In the genomic region with DNA sequence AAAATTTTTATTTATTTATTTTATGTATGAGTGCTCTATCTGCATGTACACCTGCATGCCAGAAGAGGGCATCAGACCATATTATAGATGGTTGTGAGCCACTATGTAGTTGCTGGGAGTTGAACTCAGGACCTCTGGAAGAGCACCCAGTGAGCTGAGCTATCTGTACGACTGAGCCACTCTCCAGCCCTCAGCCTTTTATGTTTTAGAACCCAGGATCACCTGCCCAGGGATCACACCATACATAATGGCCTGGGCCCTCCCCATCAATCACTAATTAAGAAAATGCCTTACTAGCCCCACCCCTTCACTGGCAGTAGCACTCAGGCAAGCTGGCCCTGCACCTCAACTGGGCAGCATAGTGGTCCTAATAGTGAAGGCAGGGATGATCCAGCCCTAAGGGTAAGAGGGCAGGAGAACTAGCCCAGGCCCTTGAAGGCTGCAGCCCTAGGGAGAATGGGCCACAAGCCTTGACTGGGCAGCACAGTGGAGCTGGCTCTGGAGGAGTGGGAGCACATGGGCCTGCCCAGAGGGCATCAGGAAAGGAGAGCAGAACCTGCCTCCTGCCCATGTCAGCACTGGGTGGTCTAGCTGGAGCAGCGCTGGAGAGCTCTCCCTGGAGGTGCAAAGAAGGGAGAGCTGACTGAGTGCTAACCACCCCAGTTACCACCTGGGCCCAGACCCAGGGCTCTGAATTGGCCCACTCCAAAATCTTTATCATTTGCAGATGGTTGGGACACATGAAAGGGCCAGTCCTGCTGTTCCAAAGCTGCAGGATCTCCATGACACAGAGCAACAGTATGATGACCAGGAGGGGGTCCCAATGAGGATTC, we compare ENCODE assay signal across 13 mouse cellular contexts. TPM values are rescaled to one million over a fixed set of nuclear protein-coding genes. Genes with fewer than 3 reads are reported as not detected.
DNase-seq lines count a peak whose midpoint lies in the region; ATAC-seq and TF ChIP-seq lines count a peak whose summit lies in the region.
"Had no signal": no experiment of that assay in that cellular context is flagged by ENCODE, and none has a peak within 500 bp of the region (broad histone marks: within the 10 kb centered on the region; RNA-seq: fewer than 3 reads in every experiment).

No protein-coding gene starts in this region.

- no peak overlapping the region for H3K4me3 ChIP-seq in heart, embryonic 11.5 days (ENCODE audit: low read depth, low read length)
- no peak overlapping the region for H3K4me3 ChIP-seq in liver, embryonic 14.5 days (ENCODE audit: insufficient read depth in 1 of 2, low read depth in 2 of 2, low read length in 2 of 2)
- H3K4me3 ChIP-seq in hindbrain, embryonic 14.5 days (replicated peaks; ENCODE audit: low read length), result no peak overlapping the region

- no peak overlapping the region for H3K4me2 ChIP-seq in heart, embryonic 11.5 days
- no peak overlapping the region for H3K4me2 ChIP-seq in liver, embryonic 14.5 days (ENCODE audit: low read depth)
- no peak overlapping the region for H3K4me2 ChIP-seq in hindbrain, embryonic 14.5 days (replicated peaks)

- no peak for TF ChIP-seq EP300 in liver, embryonic 14.5 days (IDR thresholded peaks at IDR 0.05; ENCODE audit: low read depth)

- no peaks in the 10 kb centered on the region for H3K36me3 ChIP-seq in heart, embryonic 11.5 days (ENCODE audit: control insufficient read depth, insufficient read depth, low read length)
- no peaks in the 10 kb centered on the region for H3K36me3 ChIP-seq in liver, embryonic 14.5 days (replicated peaks; ENCODE audit: control insufficient read depth, insufficient read depth, low read depth)
- no peaks in the 10 kb centered on the region for H3K36me3 ChIP-seq in hindbrain, embryonic 14.5 days (replicated peaks; ENCODE audit: control insufficient read depth, insufficient read depth)
- H3K36me3 ChIP-seq: heart, embryonic 15.5 days; liver, embryonic 15.5 days had no signal

- intact Hi-C loops in left cerebral cortex, postnatal 4 days (cut with DNase I), result no loop called here

- DNase-seq in heart, adult 11 months, result no peak
- no peak for DNase-seq in liver, embryonic 14.5 days (ENCODE audit: low read depth in 3 of 3, low spot score in 3 of 3)
- DNase-seq in liver (no peak), NIH3T3 (ENCODE audit: low read depth) (peak; percentile 22)
- no peak for DNase-seq in hindbrain, embryonic 14.5 days (ENCODE audit: low spot score)
- no peak for DNase-seq in left cerebral cortex, postnatal 4 days
- no peak for DNase-seq in layer of hippocampus, postnatal 10 days (ENCODE audit: low spot score in 2 of 2)

- no peak overlapping the region for H3K9ac ChIP-seq in heart, embryonic 11.5 days (ENCODE audit: low read depth, low read length)
- H3K9ac ChIP-seq in liver, embryonic 14.5 days (replicated peaks), result no peak overlapping the region
- H3K9ac ChIP-seq in hindbrain, embryonic 14.5 days, result no peak overlapping the region

- peaks cover 3% of the 10 kb centered on the region; the same call in 1 of the 2 replicates for H3K9me3 ChIP-seq in heart, embryonic 11.5 days (replicated peaks; ENCODE audit: control insufficient read depth, low read length)
- no peaks in the 10 kb centered on the region for H3K9me3 ChIP-seq in liver, embryonic 14.5 days (ENCODE audit: control insufficient read depth, low read length)
- 0 out of 2 replicates have a peak, but pooled peaks cover 3% of the 10 kb centered on the region for H3K9me3 ChIP-seq in hindbrain, embryonic 14.5 days (ENCODE audit: control insufficient read depth, low read length)
- H3K9me3 ChIP-seq: heart, embryonic 15.5 days; liver, embryonic 15.5 days had no signal

- H3K4me1 ChIP-seq in heart, embryonic 11.5 days (ENCODE audit: control insufficient read depth, insufficient read depth, low read length), result no peaks in the 10 kb centered on the region; the same call in 1 of the 2 replicates
- no peaks in the 10 kb centered on the region for H3K4me1 ChIP-seq in liver, embryonic 14.5 days (replicated peaks; ENCODE audit: control insufficient read depth in 2 of 2, insufficient read depth in 2 of 2, low read length in 1 of 2)
- no peaks in the 10 kb centered on the region for H3K4me1 ChIP-seq in hindbrain, embryonic 14.5 days (replicated peaks; ENCODE audit: control insufficient read depth, insufficient read depth, low read length)

- H3K27me3 ChIP-seq in heart, embryonic 11.5 days (ENCODE audit: control insufficient read depth, insufficient read depth, low read length), result no peaks in the 10 kb centered on the region; the same call in 1 of the 2 replicates
- no peaks in the 10 kb centered on the region for H3K27me3 ChIP-seq in liver, embryonic 14.5 days (ENCODE audit: control insufficient read depth, insufficient read depth, low read length)
- no peaks in the 10 kb centered on the region for H3K27me3 ChIP-seq in hindbrain, embryonic 14.5 days (ENCODE audit: control insufficient read depth, insufficient read depth, low read length)
- H3K27me3 ChIP-seq: heart, embryonic 15.5 days had no signal

- WGBS in heart, embryonic 11.5 days (ENCODE audit: insufficient replicate concordance), result 80% methylated on average over 2 of the region's 2 CpGs
- WGBS in liver, embryonic 14.5 days (ENCODE audit: insufficient replicate concordance), result 58% methylated on average over 2 of the region's 2 CpGs
- 69% methylated on average over 2 of the region's 2 CpGs for WGBS in hindbrain, embryonic 14.5 days

- TF ChIP-seq CTCF in liver, embryonic 14.5 days (IDR thresholded peaks at IDR 0.05; ENCODE audit: low read depth), result no peak

- H3K27ac ChIP-seq in heart, embryonic 11.5 days (ENCODE audit: low read depth, low read length), result no peak overlapping the region
- no peak overlapping the region for H3K27ac ChIP-seq in liver, embryonic 14.5 days
- no peak overlapping the region for H3K27ac ChIP-seq in hindbrain, embryonic 14.5 days
- H3K27ac ChIP-seq: heart, embryonic 15.5 days; left cerebral cortex, adult 2 months; liver, embryonic 15.5 days had no signal

- ATAC-seq in heart, embryonic 11.5 days (replicated peaks; ENCODE audit: insufficient number of reproducible peaks, low FRiP score, low TSS enrichment), result 0 out of 2 replicates have a peak, but pooled peaks have one; percentile 50
- ATAC-seq in liver, embryonic 14.5 days (ENCODE audit: insufficient read depth), result 0 out of 2 replicates have a peak, but pooled peaks have one; percentile 8
- ATAC-seq in hindbrain, embryonic 14.5 days (ENCODE audit: low FRiP score), result peak; percentile 31; the same call in 1 of the 2 replicates

RNA-seq across cellular contexts. Expression of gene 2410004P03Rik, which starts 0.8 kb away (rescaled TPM):
- 0.64 and 0.66 TPM in 2 replicates for polyA plus RNA-seq in heart, embryonic 11.5 days (2014; fragmentation: Nextera tagmentation; extraction: Ambion mirVana)
- polyA plus RNA-seq in liver, embryonic 14.5 days (2012; rRNA removed), result 0.02 and 0.05 TPM in 2 replicates
- 0.03 TPM in 1 of 2 replicates, not detected in the other for polyA plus RNA-seq in liver, embryonic 14.5 days (2014; fragmentation: Nextera tagmentation; extraction: Ambion mirVana)
- polyA plus RNA-seq in hindbrain, embryonic 14.5 days (2014; fragmentation: Nextera tagmentation; extraction: Ambion mirVana), result 7.7 and 8.2 TPM in 2 replicates
- total RNA-seq in left cerebral cortex, postnatal 4 days (2021), result 1 to 10 TPM; 1.2 to 2.4 TPM
- total RNA-seq in layer of hippocampus, postnatal 10 days (2021), result 1 to 10 TPM; 2.6 to 3.5 TPM
- total RNA-seq: adrenal gland, postnatal 4 days; gastrocnemius, postnatal 36 days had no signal
- polyA plus RNA-seq: liver, embryonic 15.5 days had no signal

RNA-seq across cellular contexts. Expression of gene Pqlc3, which starts 12.1 kb away (rescaled TPM):
- polyA plus RNA-seq in heart, embryonic 11.5 days (2014; fragmentation: Nextera tagmentation; extraction: Ambion mirVana), result 4.2 and 5.1 TPM in 2 replicates
- polyA plus RNA-seq in liver, embryonic 14.5 days (2012; rRNA removed), result 3.0 and 3.3 TPM in 2 replicates
- 4.6 and 5.0 TPM in 2 replicates for polyA plus RNA-seq in liver, embryonic 14.5 days (2014; fragmentation: Nextera tagmentation; extraction: Ambion mirVana)
- 1.6 and 1.9 TPM in 2 replicates for polyA plus RNA-seq in hindbrain, embryonic 14.5 days (2014; fragmentation: Nextera tagmentation; extraction: Ambion mirVana)
- 1 to 10 TPM in 1 of 2 experiments, under 1 TPM in 1; 0.68 to 1.1 TPM for total RNA-seq in left cerebral cortex, postnatal 4 days (2021)
- total RNA-seq in layer of hippocampus, postnatal 10 days (2021), result 1 to 10 TPM in 1 of 2 experiments, under 1 TPM in 1; 0.85 to 1.5 TPM
